Comparison of ENCODE assay signal across 13 mouse cellular contexts in genomic region chr2:125026358-125027000, GRCm38 (mm10). TPM values are rescaled to one million over a fixed set of nuclear protein-coding genes. Genes with fewer than 3 reads are reported as not detected.
DNase-seq lines count a peak whose midpoint lies in the region; ATAC-seq and TF ChIP-seq lines count a peak whose summit lies in the region.
"Had no signal": no experiment of that assay in that cellular context is flagged by ENCODE, and none has a peak within 500 bp of the region (broad histone marks: within the 10 kb centered on the region; RNA-seq: fewer than 3 reads in every experiment).

No protein-coding gene starts in this region.

- WGBS in kidney, embryonic 14.5 days, result 33% methylated on average over 14 of the region's 14 CpGs
- WGBS in heart, postnatal 0 days, result 31% methylated on average over 14 of the region's 14 CpGs

- H3K4me1 ChIP-seq in kidney, embryonic 14.5 days (ENCODE audit: control insufficient read depth, insufficient read depth, low read length), result no peaks in the 10 kb centered on the region
- H3K4me1 ChIP-seq in heart, postnatal 0 days (ENCODE audit: control insufficient read depth, insufficient read depth), result peaks cover 4% of the 10 kb centered on the region; the same call in 1 of the 2 replicates
- H3K4me1 ChIP-seq: limb, embryonic 12.5 days had no signal

- DNase-seq in kidney, postnatal 25 days, result no peak
- peak; percentile 42 for DNase-seq in embryo, embryonic 11 days
- no peak for DNase-seq in heart, postnatal 0 days (ENCODE audit: low spot score)
- peak; percentile 56 for DNase-seq in lung, postnatal 10 days
- DNase-seq in right cerebral cortex, adult 2 months (ENCODE audit: low spot score in 2 of 2), result no peak
- no peak for DNase-seq in cerebellum, adult 9-11 months
- DNase-seq: cerebellum, adult 9-10 months had no signal

- no peak for TF ChIP-seq EP300 in heart, postnatal 0 days (IDR thresholded peaks at IDR 0.05; ENCODE audit: low read depth)

- no peaks in the 10 kb centered on the region for H3K9me3 ChIP-seq in kidney, embryonic 14.5 days (ENCODE audit: control insufficient read depth, low read length)
- no peaks in the 10 kb centered on the region for H3K9me3 ChIP-seq in heart, postnatal 0 days (replicated peaks; ENCODE audit: control insufficient read depth, low read length)
- H3K9me3 ChIP-seq: limb, embryonic 12.5 days; midbrain, embryonic 10.5 days had no signal

- H3K36me3 ChIP-seq in kidney, embryonic 14.5 days (ENCODE audit: control insufficient read depth, insufficient read depth, low read length), result no peaks in the 10 kb centered on the region
- no peaks in the 10 kb centered on the region for H3K36me3 ChIP-seq in heart, postnatal 0 days (replicated peaks; ENCODE audit: control insufficient read depth, insufficient read depth, low read length)
- H3K36me3 ChIP-seq: limb, embryonic 12.5 days; midbrain, embryonic 10.5 days had no signal

- peak overlapping the region; percentile 15; the same call in 1 of the 2 replicates for H3K4me2 ChIP-seq in kidney, embryonic 14.5 days (replicated peaks; ENCODE audit: low read depth, low read length)
- peak overlapping the region; percentile 26; the same call in 1 of the 2 replicates for H3K4me2 ChIP-seq in heart, postnatal 0 days (ENCODE audit: low read depth, low read length)
- H3K4me2 ChIP-seq: limb, embryonic 12.5 days had no signal

- H3K27ac ChIP-seq in kidney, embryonic 14.5 days (ENCODE audit: low read depth, low read length), result no peak overlapping the region
- no peak overlapping the region for H3K27ac ChIP-seq in heart, postnatal 0 days (ENCODE audit: low read depth)
- H3K27ac ChIP-seq: limb, embryonic 12.5 days; midbrain, embryonic 10.5 days had no signal

- H3K4me3 ChIP-seq in kidney, embryonic 14.5 days (ENCODE audit: low read length), result no peak overlapping the region
- no peak overlapping the region for H3K4me3 ChIP-seq in heart, postnatal 0 days (ENCODE audit: low read depth, low read length)
- H3K4me3 ChIP-seq: erythroblast, embryonic 14.5 days; limb, embryonic 12.5 days; midbrain, embryonic 10.5 days had no signal

- 0 out of 2 replicates have a peak, but pooled peaks have one; percentile 45 for ATAC-seq in kidney, embryonic 14.5 days (ENCODE audit: low FRiP score, low TSS enrichment)
- no peak for ATAC-seq in heart, postnatal 0 days (ENCODE audit: insufficient read depth, low read depth)
- ATAC-seq in granulocyte monocyte progenitor cell, adult 5-6 weeks (replicated peaks; ENCODE audit: poor library complexity, severe bottlenecking), result no peak
- ATAC-seq: inflammation-experienced regulatory T-cells, adult 6 months had no signal

- no peaks in the 10 kb centered on the region for H3K27me3 ChIP-seq in kidney, embryonic 14.5 days (ENCODE audit: control insufficient read depth, insufficient read depth, low read length)
- 0 out of 2 replicates have a peak, but pooled peaks cover 4% of the 10 kb centered on the region for H3K27me3 ChIP-seq in heart, postnatal 0 days (ENCODE audit: control insufficient read depth, insufficient read depth, low read length)
- H3K27me3 ChIP-seq: limb, embryonic 12.5 days had no signal

- H3K9ac ChIP-seq in kidney, embryonic 14.5 days (ENCODE audit: low read depth, low read length), result no peak overlapping the region
- no peak overlapping the region for H3K9ac ChIP-seq in heart, postnatal 0 days (replicated peaks; ENCODE audit: low read depth, low read length)
- H3K9ac ChIP-seq: limb, embryonic 12.5 days had no signal

- TF ChIP-seq CTCF in heart, postnatal 0 days (IDR thresholded peaks at IDR 0.05; ENCODE audit: low read depth), result no peak

RNA-seq across cellular contexts. Expression of gene Slc24a5, which starts 41.4 kb away (rescaled TPM):
- polyA plus RNA-seq in kidney, embryonic 14.5 days (2014; fragmentation: Nextera tagmentation; extraction: Ambion mirVana), result 3.9 and 7.4 TPM in 2 replicates
- not detected in 2 replicates for total RNA-seq in heart, postnatal 0 days (2014; rRNA removed; ENCODE audit: low replicate concordance)
- polyA plus RNA-seq in heart, postnatal 0 days (2015; fragmentation: Nextera tagmentation; extraction: Ambion mirVana), result 0.82 and 1.1 TPM in 2 replicates
- not detected in 2 replicates for total RNA-seq in granulocyte monocyte progenitor cell, adult 5-6 weeks (2014; fragmentation: Nextera tagmentation)
- total RNA-seq in granulocyte monocyte progenitor cell, adult 5-6 weeks (2017), result 0.10 and 0.39 TPM in 2 replicates
- polyA plus RNA-seq: erythroblast, embryonic 14.5 days had no signal

Comparison
In these comparisons a context has a peak if more than half of its experiments do, and no peak if none do; other contexts are left out.
1. DNase-seq: peak in embryo, embryonic 11 days (single experiment) and lung, postnatal 10 days (single experiment); none in kidney, postnatal 25 days (0 of 2), heart, postnatal 0 days (single experiment), right cerebral cortex, adult 2 months (0 of 2) and cerebellum, adult 9-11 months (single experiment).